Mouse (Mus musculus): ENCODE data around the gene Bbs9. TPM values are rescaled to one million over a fixed set of nuclear protein-coding genes. Genes with fewer than 3 reads are reported as not detected.

Bbs9 gene
- polyA plus RNA-seq, 1 experiment from 2014 or later = 7.1 TPM

DNA sequence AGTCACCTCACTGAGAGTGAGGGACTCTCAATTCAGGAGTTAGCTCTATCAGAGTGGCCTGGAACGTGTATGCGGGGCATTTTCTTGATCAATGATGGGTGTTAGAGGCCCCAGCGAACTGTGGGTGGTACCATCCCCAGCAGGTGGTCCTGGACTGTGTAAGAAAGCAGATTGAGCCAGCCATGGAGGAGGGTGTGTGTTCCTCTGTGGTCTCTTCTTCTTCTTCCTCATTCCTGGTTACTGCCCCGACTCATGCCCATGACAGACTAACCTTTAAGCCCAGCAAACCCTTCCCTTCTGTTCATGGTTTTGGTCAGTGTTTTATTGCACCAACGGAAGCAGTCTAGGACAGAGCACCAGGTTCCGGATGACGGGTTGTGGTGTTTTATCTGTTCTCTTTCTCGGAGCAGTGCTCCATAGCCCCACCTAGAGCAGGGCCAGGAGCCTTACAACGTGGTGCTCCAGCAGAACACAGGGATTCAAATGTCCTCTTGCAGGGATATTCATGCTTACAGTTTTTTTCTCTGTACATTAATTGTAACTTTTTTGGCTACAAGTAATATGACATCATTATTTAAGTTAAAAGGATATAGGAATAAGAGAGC is 18.8 kb downstream of the Bbs9 start:
- Histone ChIP-seq H3K9me3 (ENCODE audit: low read length) (no peaks in the 10 kb centered on the region), H3K4me3 (ENCODE audit: low read depth, low read length) (no peak overlapping the region), H3K27me3 (replicated peaks; ENCODE audit: insufficient read depth, low read length) (no peaks in the 10 kb centered on the region), H3K27ac (ENCODE audit: low read length) (no peak overlapping the region), H3K9ac (replicated peaks; ENCODE audit: low read depth) (no peak overlapping the region), H3K4me2 (replicated peaks; ENCODE audit: low read depth, low read length) (no peak overlapping the region), H3K4me1 (ENCODE audit: insufficient read depth, low read depth, low read length) (no peaks in the 10 kb centered on the region), H3K36me3 (ENCODE audit: insufficient read depth, low read length) (no peaks in the 10 kb centered on the region)
- DNase-seq (ENCODE audit: low spot score) = no peak
- no peak for TF ChIP-seq EP300 (IDR thresholded peaks at IDR 0.05)
- TF ChIP-seq CTCF (IDR thresholded peaks at IDR 0.05) = peak; percentile 28; the same call in 1 of the 2 replicates
- WGBS = 79% methylated on average over 9 of the region's 9 CpGs
- no peak for ATAC-seq

DNA sequence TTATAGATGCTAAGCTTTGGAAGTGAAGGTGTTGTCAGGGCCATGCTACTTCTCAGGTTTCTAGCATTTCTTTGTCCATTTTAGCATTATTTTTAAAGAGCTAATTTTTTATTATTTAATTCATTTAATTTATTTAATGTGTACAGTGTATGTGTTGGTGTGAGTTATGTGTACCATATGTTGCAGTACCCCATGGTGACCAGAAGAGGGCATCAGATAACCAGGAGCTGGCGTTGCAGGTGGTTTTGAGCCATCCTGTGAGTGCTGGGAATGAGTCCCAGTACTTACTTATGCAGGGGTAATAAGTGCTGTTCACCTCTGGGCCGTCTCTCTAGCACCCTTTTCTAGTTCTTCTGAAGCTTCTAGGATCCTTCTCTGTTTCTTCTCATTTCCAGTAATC is 19.6 kb downstream of the Bbs9 start:
- TF ChIP-seq EP300 (IDR thresholded peaks at IDR 0.05) (no peak), CTCF (IDR thresholded peaks at IDR 0.05) (peak; percentile 43)
- Histone ChIP-seq H3K36me3 (ENCODE audit: insufficient read depth, low read length) (no peaks in the 10 kb centered on the region), H3K9ac (replicated peaks; ENCODE audit: low read depth) (no peak overlapping the region), H3K4me3 (ENCODE audit: low read depth, low read length) (no peak overlapping the region), H3K4me1 (ENCODE audit: insufficient read depth, low read depth, low read length) (no peaks in the 10 kb centered on the region), H3K27ac (ENCODE audit: low read length) (no peak overlapping the region), H3K9me3 (ENCODE audit: low read length) (no peaks in the 10 kb centered on the region), H3K4me2 (replicated peaks; ENCODE audit: low read depth, low read length) (no peak overlapping the region), H3K27me3 (replicated peaks; ENCODE audit: insufficient read depth, low read length) (no peaks in the 10 kb centered on the region)
- DNase-seq (ENCODE audit: low spot score) (no peak), ATAC-seq (no peak)
- 88% methylated on average over 2 of the region's 2 CpGs for WGBS

DNA sequence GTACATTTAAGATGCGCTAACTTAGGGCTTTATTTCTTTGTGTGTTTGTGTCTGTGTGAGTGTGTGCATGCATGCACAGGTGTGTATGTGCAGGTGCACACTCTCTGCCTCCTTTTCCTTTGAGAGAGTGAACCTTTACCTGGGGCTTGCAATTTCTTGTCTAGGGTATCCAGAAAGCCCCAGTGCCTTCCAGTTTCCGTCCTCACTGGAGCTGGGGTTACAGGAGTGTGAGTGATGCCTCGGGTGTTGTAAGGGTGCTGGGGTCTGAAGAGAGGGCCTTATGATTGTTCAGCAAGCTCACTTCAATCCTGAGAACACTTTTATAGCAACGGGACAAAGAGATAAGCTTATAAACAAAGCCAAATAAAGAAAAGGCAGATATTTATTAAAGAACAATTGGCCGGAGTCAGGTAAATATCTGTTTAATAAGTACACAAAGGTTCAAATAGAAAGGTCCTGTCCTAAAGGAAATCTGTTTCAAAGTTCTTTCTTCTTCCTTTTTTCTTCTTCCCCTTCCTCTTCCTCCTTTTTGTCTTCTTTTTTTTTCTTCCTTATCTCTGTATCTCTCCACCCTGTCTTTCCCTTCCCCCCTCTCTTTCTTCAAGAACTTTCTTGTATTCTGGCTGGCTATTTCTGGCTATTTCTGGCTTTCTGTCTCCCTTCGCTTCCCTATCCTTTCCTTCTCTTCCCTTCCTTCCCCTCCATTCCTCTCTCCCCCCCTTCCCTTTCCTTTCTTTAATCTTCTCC is 21.7 kb downstream of the Bbs9 start:
- H3K27me3 ChIP-seq (replicated peaks; ENCODE audit: insufficient read depth, low read length) = no peaks in the 10 kb centered on the region
- WGBS = 59% methylated on average over 6 of the region's 6 CpGs
- H3K9me3 ChIP-seq (ENCODE audit: low read length) = no peaks in the 10 kb centered on the region
- TF ChIP-seq EP300 (IDR thresholded peaks at IDR 0.05) = no peak
- TF ChIP-seq CTCF (IDR thresholded peaks at IDR 0.05) = no peak
- H3K36me3 ChIP-seq (ENCODE audit: insufficient read depth, low read length) = no peaks in the 10 kb centered on the region
- H3K4me3 ChIP-seq (ENCODE audit: low read depth, low read length) = no peak overlapping the region
- H3K4me1 ChIP-seq (ENCODE audit: insufficient read depth, low read depth, low read length) = no peaks in the 10 kb centered on the region
- ATAC-seq = no peak
- no peak for DNase-seq (ENCODE audit: low spot score)
- no peak overlapping the region for H3K9ac ChIP-seq (replicated peaks; ENCODE audit: low read depth)
- H3K4me2 ChIP-seq (replicated peaks; ENCODE audit: low read depth, low read length) = no peak overlapping the region
- no peak overlapping the region for H3K27ac ChIP-seq (ENCODE audit: low read length)

DNA sequence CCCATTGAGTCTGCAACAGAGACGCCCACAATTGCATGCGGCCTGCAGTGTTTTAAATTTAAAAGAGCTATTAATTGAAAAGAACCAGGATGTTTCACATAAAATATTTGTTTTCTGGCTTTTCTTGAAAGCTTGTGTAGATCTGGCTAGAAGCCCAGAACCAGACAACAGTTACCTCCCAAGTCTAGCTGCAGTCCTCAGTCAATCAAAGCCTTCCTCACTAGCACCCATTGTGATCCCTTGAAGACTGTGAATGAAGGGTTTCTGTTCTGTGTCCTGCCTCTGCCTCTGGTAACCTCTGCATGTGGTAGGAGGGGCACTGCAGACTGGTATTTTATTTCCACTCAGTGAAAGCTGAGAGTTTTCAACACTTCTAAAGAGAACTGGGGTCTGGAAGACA is 27.5 kb downstream of the Bbs9 start:
- Histone ChIP-seq H3K9me3 (ENCODE audit: low read length) (no peaks in the 10 kb centered on the region), H3K9ac (replicated peaks; ENCODE audit: low read depth) (no peak overlapping the region), H3K27ac (ENCODE audit: low read length) (no peak overlapping the region), H3K27me3 (replicated peaks; ENCODE audit: insufficient read depth, low read length) (no peaks in the 10 kb centered on the region), H3K4me1 (ENCODE audit: insufficient read depth, low read depth, low read length) (no peaks in the 10 kb centered on the region), H3K4me2 (replicated peaks; ENCODE audit: low read depth, low read length) (no peak overlapping the region), H3K4me3 (ENCODE audit: low read depth, low read length) (no peak overlapping the region), H3K36me3 (ENCODE audit: insufficient read depth, low read length) (no peaks in the 10 kb centered on the region)
- WGBS = 63% methylated on average over 2 of the region's 2 CpGs
- no peak for DNase-seq (ENCODE audit: low spot score)
- no peak for ATAC-seq
- no peak for TF ChIP-seq EP300 (IDR thresholded peaks at IDR 0.05)

DNA sequence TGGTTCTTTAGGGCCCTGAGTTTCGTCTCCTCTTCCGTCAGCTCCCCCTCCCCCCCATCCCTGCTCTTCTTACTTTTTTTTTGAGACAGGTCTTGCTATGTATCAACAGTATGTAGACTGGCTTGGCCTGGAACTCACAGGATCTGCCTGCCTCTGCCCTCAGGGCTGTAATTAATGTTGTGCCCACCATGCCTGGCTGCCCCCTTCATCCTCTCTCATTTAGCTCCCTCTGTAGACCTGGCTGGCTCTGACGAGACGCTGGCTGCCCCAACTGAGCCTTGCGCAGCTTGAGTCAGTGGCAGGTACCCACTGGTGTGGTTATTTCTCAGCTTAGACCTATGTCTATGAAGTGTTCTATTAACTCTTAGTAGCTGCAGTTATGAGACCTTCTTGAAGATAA is 28.1 kb downstream of the Bbs9 start:
- Histone ChIP-seq H3K9me3 (ENCODE audit: low read length) (no peaks in the 10 kb centered on the region), H3K27me3 (replicated peaks; ENCODE audit: insufficient read depth, low read length) (no peaks in the 10 kb centered on the region), H3K4me3 (ENCODE audit: low read depth, low read length) (no peak overlapping the region), H3K4me2 (replicated peaks; ENCODE audit: low read depth, low read length) (no peak overlapping the region), H3K9ac (replicated peaks; ENCODE audit: low read depth) (no peak overlapping the region), H3K27ac (ENCODE audit: low read length) (no peak overlapping the region), H3K36me3 (ENCODE audit: insufficient read depth, low read length) (no peaks in the 10 kb centered on the region), H3K4me1 (ENCODE audit: insufficient read depth, low read depth, low read length) (no peaks in the 10 kb centered on the region)
- no peak for ATAC-seq
- 95% methylated on average over 5 of the region's 5 CpGs for WGBS
- DNase-seq (ENCODE audit: low spot score) = no peak
- no peak for TF ChIP-seq EP300 (IDR thresholded peaks at IDR 0.05)
- TF ChIP-seq CTCF (IDR thresholded peaks at IDR 0.05) = no peak

DNA sequence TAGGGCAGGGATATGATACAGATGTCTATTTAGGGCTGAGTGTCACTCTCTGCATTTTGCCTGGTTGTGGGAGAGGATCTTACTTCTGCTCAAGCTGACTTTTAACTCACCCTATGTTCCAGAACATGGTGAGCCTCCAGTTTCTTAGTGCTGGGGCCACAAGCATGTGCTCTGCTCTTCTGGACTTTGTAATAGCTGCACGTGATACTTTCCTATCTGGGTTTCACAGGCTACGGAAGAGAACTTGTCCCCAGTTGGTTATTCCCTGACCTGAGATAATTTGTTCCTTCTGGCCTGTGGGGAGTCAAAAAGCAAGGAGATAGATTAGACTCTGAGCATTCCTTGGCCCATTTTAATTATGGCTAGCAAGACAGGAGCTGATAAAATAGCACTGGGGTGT is 30.1 kb downstream of the Bbs9 start:
- DNase-seq (ENCODE audit: low spot score) = no peak
- ATAC-seq = no peak
- Histone ChIP-seq H3K4me2 (replicated peaks; ENCODE audit: low read depth, low read length) (no peak overlapping the region), H3K36me3 (ENCODE audit: insufficient read depth, low read length) (no peaks in the 10 kb centered on the region), H3K9me3 (ENCODE audit: low read length) (no peaks in the 10 kb centered on the region), H3K9ac (replicated peaks; ENCODE audit: low read depth) (no peak overlapping the region), H3K27ac (ENCODE audit: low read length) (no peak overlapping the region), H3K4me1 (ENCODE audit: insufficient read depth, low read depth, low read length) (no peaks in the 10 kb centered on the region), H3K27me3 (replicated peaks; ENCODE audit: insufficient read depth, low read length) (no peaks in the 10 kb centered on the region), H3K4me3 (ENCODE audit: low read depth, low read length) (no peak overlapping the region)
- 81% methylated on average over 2 of the region's 2 CpGs for WGBS
- no peak for TF ChIP-seq EP300 (IDR thresholded peaks at IDR 0.05)
- no peak for TF ChIP-seq CTCF (IDR thresholded peaks at IDR 0.05)
